Mouse (Mus musculus) cerebellum, adult 2 months (tissue): ENCODE measurements around the gene Trim2. TPM values are rescaled to one million over a fixed set of nuclear protein-coding genes. Genes with fewer than 3 reads are reported as not detected.
A peak's percentile ranks its signal among the peaks of the same experiment; 100 is the strongest.

Experiments
- DNase-seq, 2 experiments: peaks; one replicate each; pipeline ENCODE4 v3.0.0; 2021
- H3K27ac ChIP-seq: fragments of 200-500 bp; 2 replicates; pipeline ENCODE4 v1.5.1; 2012; ENCODE audit warnings: low read length, control low read depth, inconsistent platforms; ENCODE audit not compliant: insufficient read depth
- H3K27me3 ChIP-seq: fragments of 200-500 bp; 2 replicates; pipeline ENCODE4 v1.6.1; 2012; ENCODE audit warnings: inconsistent platforms, mild to moderate bottlenecking, low read length, moderate library complexity; ENCODE audit not compliant: control insufficient read depth, insufficient read depth
- H3K4me1 ChIP-seq: fragments of 200-500 bp; 2 replicates; pipeline ENCODE4 v1.6.1; 2011; ENCODE audit warnings: low read length; ENCODE audit not compliant: control insufficient read depth, insufficient read depth
- H3K4me3 ChIP-seq: fragments of 200-500 bp; replicated peaks from 2 replicates; pipeline ENCODE3; 2011; ENCODE audit warnings: mild to moderate bottlenecking, low read depth, low read length, control low read depth; ENCODE audit not compliant: insufficient read depth
- CTCF ChIP-seq: fragments of 200-500 bp; IDR thresholded peaks from 2 replicates; pipeline ENCODE4 v1.5.1; 2011; ENCODE audit warnings: low read depth, mild to moderate bottlenecking, control low read depth, low read length, moderate library complexity, borderline replicate concordance; ENCODE audit not compliant: insufficient read depth
- POLR2A ChIP-seq: fragments of 200-500 bp; IDR thresholded peaks from 2 replicates; pipeline ENCODE4 v1.6.1; 2011; ENCODE audit warnings: low read length, control low read depth, borderline replicate concordance; ENCODE audit not compliant: insufficient read depth
- WGBS: fragments of 180-500 bp; shearing (Covaris S2); methylation state at CpG from one replicate; pipeline ENCODE4 v1.1.7; 2018; 5-methylcytosine and 5-hydroxymethylcytosine counted together
- polyA plus RNA-seq: library from polyadenylated mRNA; depleted of rRNA; stranded (reverse); fragments of >200 nt; gene quantifications from 2 replicates; pipeline ENCODE4 v1.2.3, GENCODE M21; 2012

Trim2 gene
- polyA plus RNA-seq, 1 experiment, result 120 TPM

DNA sequence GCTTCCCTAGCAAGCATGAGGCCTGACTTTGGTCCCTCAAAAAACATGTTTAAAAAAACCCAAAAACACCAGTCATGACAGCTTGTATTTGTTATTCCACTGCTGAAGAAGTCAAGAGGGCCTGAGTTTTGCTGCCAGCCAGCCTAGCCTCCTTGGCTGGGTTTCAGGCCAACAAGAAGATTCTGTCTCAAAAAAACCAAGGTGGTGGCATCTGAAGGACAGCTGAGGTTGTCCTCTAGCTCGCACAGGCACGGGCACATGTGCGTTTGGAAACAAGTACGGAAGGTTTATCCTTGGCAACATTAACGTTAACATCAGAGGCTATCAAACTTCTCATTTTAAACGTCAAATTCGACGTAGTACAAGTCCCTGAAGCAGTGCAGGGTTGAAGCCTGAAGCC, 79.0 kb downstream of the Trim2 start:
- no peak for TF ChIP-seq POLR2A
- no peak for TF ChIP-seq CTCF
- H3K4me1 ChIP-seq, result peaks cover 9% of the 10 kb centered on the region
- DNase-seq, result peak in 1 of 2 experiments; percentile 29
- H3K27ac ChIP-seq, result no peak overlapping the region
- no peak overlapping the region for H3K4me3 ChIP-seq
- WGBS, result 39% methylated on average over 8 of the region's 8 CpGs
- no peaks in the 10 kb centered on the region for H3K27me3 ChIP-seq

DNA sequence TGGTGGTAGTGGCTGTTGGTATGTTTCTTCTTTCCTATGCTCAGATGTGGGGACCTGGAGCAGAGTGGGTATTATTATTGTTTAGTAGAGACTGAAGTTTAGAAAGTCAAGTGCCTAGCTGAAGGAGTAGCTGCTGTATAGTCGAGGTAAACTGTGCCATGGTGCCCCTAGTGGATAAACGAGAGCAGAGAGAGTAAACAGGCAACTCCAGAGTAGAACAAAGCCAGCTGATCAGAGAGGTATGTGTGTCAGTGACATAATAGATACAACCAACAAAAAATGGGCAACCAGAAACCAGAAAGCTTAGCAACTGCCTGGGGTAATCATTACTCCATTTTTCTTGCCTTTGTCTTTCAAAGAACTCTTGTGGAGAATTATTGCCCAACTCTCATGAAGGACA, 81.7 kb downstream of the Trim2 start:
- H3K4me1 ChIP-seq, result 0 out of 2 replicates have a peak, but pooled peaks cover 2% of the 10 kb centered on the region
- 13% methylated on average over 2 of the region's 2 CpGs for WGBS
- DNase-seq, result no peak
- no peaks in the 10 kb centered on the region for H3K27me3 ChIP-seq
- TF ChIP-seq CTCF (peak; percentile 14; the same call in 1 of the 2 replicates), POLR2A (no peak)
- H3K27ac ChIP-seq, result no peak overlapping the region
- H3K4me3 ChIP-seq, result no peak overlapping the region

DNA sequence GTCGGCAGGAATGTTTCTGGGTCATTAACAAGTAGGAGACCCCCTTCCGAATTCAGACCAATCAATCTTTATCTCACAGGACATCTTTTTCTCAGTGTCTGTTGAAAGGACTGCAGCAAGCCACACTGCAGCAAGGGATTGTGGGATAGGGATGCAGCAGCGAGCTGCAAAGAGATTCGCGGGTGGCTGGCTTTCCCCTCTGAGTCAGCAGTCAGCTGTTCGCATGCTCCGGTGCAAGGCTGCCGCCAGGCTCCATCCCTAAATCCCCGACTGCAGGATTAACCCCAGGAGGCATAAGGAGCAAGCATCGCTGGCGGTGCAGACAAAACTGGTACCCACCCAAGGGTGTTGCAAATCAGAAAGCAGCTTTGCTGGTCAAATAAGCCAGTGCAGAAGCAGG, 85.9 kb downstream of the Trim2 start:
- peak overlapping the region; percentile 88; the same call in 1 of the 2 replicates for H3K27ac ChIP-seq
- H3K27me3 ChIP-seq, result no peaks in the 10 kb centered on the region
- under 1% methylated on average over 11 of the region's 11 CpGs for WGBS
- H3K4me1 ChIP-seq, result peaks cover 11% of the 10 kb centered on the region
- DNase-seq, result peak; percentile 86 to 90
- peak overlapping the region; percentile 89 for H3K4me3 ChIP-seq
- TF ChIP-seq CTCF, result no peak
- peak; percentile 61; the same call in 1 of the 2 replicates for TF ChIP-seq POLR2A

DNA sequence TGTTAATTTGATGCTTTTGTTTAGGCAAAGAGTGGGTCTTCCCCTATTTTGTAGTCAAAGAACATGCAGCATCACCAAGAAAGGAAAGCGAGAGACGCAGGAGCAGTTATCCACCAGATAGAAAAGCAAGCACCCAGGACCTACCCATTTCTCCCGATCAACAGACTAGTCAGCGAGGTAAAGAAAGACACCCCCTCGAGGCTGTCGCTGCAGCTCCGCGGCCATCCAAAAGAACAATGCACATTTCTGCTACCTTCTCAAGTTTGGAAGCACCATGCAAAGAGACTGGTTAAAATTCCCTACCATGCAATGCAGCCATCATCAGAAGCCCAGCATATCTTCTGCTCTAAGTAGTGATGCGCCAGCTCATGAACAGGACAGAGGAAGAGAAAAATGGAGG, 86.4 kb downstream of the Trim2 start:
- no peak for DNase-seq
- no peaks in the 10 kb centered on the region for H3K27me3 ChIP-seq
- H3K4me1 ChIP-seq, result peaks cover 11% of the 10 kb centered on the region
- WGBS, result under 1% methylated on average over 9 of the region's 9 CpGs
- peak overlapping the region; percentile 88 for H3K27ac ChIP-seq
- peak overlapping the region; percentile 89 for H3K4me3 ChIP-seq
- TF ChIP-seq POLR2A (no peak), CTCF (no peak)

DNA sequence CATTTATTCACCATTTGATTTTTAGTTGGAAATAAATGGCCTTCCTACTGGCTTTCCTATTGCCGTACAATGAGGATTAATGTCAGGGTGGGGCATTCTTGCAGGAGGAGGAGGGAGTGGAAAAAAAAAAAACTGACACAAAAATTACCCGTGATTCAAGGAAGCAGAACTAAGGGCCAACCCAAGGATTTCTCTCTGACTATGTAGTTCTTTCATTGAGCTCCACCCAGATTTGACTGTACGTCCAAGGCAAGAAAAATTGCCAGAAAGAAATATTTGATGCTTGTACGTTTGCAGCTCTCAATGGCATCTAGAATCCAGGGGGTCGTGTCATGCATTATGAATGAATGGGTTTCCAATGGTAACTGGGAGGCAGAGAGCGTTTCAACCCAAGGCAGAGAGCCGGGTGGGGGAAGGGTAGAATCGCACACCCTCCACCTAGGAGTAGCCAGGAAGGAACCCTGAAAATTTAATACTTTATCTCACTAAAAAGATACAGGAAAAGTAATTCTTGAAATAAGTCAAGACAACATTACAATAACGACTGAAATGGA, 86.9 kb downstream of the Trim2 start:
- Histone ChIP-seq H3K27ac (peak overlapping the region; percentile 18; the same call in 1 of the 2 replicates), H3K4me1 (peaks cover 12% of the 10 kb centered on the region), H3K4me3 (peak overlapping the region; percentile 89), H3K27me3 (no peaks in the 10 kb centered on the region)
- 1% methylated on average over 9 of the region's 9 CpGs for WGBS
- TF ChIP-seq POLR2A, result peak; percentile 15; the same call in 1 of the 2 replicates
- TF ChIP-seq CTCF, result no peak
- DNase-seq, result peak; percentile 58 to 63

DNA sequence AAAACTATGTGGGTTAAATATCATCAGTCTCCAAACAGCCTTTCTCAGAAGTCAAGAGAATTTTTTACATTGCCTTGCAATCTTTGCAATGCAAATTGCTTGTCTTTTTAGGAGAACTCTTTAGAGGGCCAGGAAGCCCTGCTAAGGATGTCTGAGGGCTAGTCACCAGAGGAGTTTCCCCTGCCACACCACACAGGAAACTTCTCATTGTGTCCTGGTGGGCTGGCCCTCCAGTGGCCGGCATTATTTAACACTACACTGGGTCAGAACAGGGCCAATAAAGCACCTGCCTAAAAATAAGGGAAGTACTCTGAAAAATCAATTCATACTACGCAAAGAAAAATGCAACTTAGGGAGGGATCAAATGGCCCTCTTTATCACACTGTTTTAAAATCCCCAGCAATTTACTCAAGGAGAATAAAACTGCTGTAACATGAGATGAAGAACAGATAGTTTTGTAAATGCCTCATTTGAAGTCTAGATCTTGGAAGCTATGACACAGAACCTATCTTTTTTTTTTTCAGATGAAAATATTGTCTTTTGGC, 87.4 kb downstream of the Trim2 start:
- Histone ChIP-seq H3K4me3 (peak overlapping the region; percentile 89), H3K27ac (peak overlapping the region; percentile 58; the same call in 1 of the 2 replicates), H3K27me3 (no peaks in the 10 kb centered on the region), H3K4me1 (peaks cover 17% of the 10 kb centered on the region)
- WGBS, result 3% methylated on average over 2 of the region's 2 CpGs
- DNase-seq, result no peak
- TF ChIP-seq CTCF, result no peak
- TF ChIP-seq POLR2A, result no peak

DNA sequence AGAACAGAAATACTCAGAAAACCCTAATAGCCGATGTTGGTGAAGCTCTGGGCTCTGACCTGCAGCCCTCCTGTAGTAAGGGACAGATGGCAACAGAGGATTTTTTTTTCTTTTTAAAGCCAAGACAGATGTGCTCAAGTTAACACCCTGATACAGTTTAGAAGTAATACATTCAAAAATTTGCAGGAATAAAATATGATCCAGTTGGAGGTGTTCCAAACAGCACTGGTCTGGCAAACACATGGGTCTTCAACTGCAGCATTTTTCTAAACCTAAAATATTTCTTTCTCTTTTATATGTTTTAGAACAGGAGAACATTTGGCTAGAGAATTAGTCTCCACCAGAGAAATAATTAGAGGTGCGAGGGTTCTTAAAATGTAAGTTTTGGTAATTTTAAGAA, 88.2 kb downstream of the Trim2 start:
- no peak for DNase-seq
- Histone ChIP-seq H3K27ac (no peak overlapping the region), H3K27me3 (no peaks in the 10 kb centered on the region), H3K4me3 (peak overlapping the region; percentile 89), H3K4me1 (peaks cover 18% of the 10 kb centered on the region)
- TF ChIP-seq POLR2A (no peak), CTCF (no peak)
- WGBS, result 27% methylated on average over 2 of the region's 2 CpGs

DNA sequence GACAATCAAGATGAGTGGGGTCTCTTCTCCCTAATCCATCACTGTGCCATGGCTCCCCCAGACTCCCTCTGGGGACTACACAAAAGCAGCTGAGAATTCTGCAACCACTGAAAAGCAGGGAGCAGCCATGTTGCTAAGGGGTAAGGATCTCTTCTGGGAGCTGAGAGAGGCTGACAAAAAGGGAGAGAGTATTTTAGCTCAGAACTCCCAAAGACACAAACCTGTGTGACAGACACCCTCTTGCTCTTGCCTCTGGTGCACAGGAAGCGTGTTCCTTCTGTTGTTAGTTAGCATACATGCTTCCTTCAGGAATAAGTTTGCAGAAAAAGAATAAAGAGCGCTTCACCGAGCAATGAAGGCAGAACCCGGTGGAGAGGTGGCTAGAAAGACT, 88.7 kb downstream of the Trim2 start:
- peak overlapping the region; percentile 89 for H3K4me3 ChIP-seq
- H3K4me1 ChIP-seq, result peaks cover 18% of the 10 kb centered on the region
- no peak for DNase-seq
- TF ChIP-seq CTCF, result no peak
- no peak for TF ChIP-seq POLR2A
- peak overlapping the region; percentile 67 for H3K27ac ChIP-seq
- 8% methylated on average over 4 of the region's 4 CpGs for WGBS
- H3K27me3 ChIP-seq, result no peaks in the 10 kb centered on the region
